Mouse (Mus musculus) cerebellum, adult 11-12 months (tissue): ENCODE measurements around the gene Spock2.
"Not testable (repeated sequence)": the region's sequence is repeated elsewhere in the genome, so short reads cannot be mapped to it uniquely, and the experiment has no call there.

Experiments
- DNase-seq: peaks from one replicate; pipeline ENCODE4 v3.0.0; 2022

Spock2 gene

GRCm38 (mm10) chr10:60151107-60151663, 45.2 kb downstream of the Spock2 start:
- DNase-seq, result no peak

- no peak for DNase-seq
These were observed 50.0 kb downstream of the Spock2 start for GRCm38 (mm10) chr10:60156016-60156415.

GRCm38 (mm10) chr10:60158144-60158543, 52.1 kb downstream of the Spock2 start:
- DNase-seq, result no peak

GRCm38 (mm10) chr10:60161397-60161796, 55.4 kb downstream of the Spock2 start:
- not testable (repeated sequence) for DNase-seq

- not testable (repeated sequence) for DNase-seq
These were observed 56.4 kb downstream of the Spock2 start for GRCm38 (mm10) chr10:60162184-60162972.

GRCm38 (mm10) chr10:60162973-60163255, 56.9 kb downstream of the Spock2 start:
- no peak for DNase-seq

GRCm38 (mm10) chr10:60164869-60165268, 58.9 kb downstream of the Spock2 start:
- DNase-seq, result no peak

- DNase-seq, result no peak
These were observed 60.0 kb downstream of the Spock2 start for GRCm38 (mm10) chr10:60166068-60166467.

GRCm38 (mm10) chr10:60168306-60168705, 62.3 kb downstream of the Spock2 start:
- DNase-seq, result no peak

GRCm38 (mm10) chr10:60168960-60169359, 62.9 kb downstream of the Spock2 start:
- DNase-seq, result no peak

GRCm38 (mm10) chr10:60170326-60171089, 64.5 kb downstream of the Spock2 start:
- no peak for DNase-seq

GRCm38 (mm10) chr10:60171368-60171767, 65.3 kb downstream of the Spock2 start:
- no peak for DNase-seq

- DNase-seq, result no peak
These were observed 66.3 kb downstream of the Spock2 start for GRCm38 (mm10) chr10:60172306-60172705.

GRCm38 (mm10) chr10:60173035-60173434, 67.0 kb downstream of the Spock2 start:
- no peak for DNase-seq

GRCm38 (mm10) chr10:60174506-60174905, 68.5 kb downstream of the Spock2 start:
- DNase-seq, result no peak

- not testable (repeated sequence) for DNase-seq
These were observed 69.3 kb downstream of the Spock2 start for GRCm38 (mm10) chr10:60175306-60175705.
